Mouse (Mus musculus) limb, embryonic 14.5 days (tissue): Measurements from ENCODE around the gene Lrrc15. TPM values are rescaled to one million over a fixed set of nuclear protein-coding genes. Genes with fewer than 3 reads are reported as not detected.

Experiments used
- ATAC-seq: fragments of 200-750 bp; cut with Nextera tagmentation; 2 replicates; pipeline ENCODE4 v1.8.0; 2017; ENCODE audit warnings: low read depth, moderate number of reproducible peaks, moderate TSS enrichment; ENCODE audit not compliant: low FRiP score
- DNase-seq: peaks from one replicate; pipeline ENCODE4 v3.0.0-alpha.2; 2015; ENCODE audit warnings: low spot score
- H3K27ac ChIP-seq: fragments of 300-500 bp; sonication (generic); replicated peaks from 2 replicates; pipeline ENCODE4 v1.5.1; 2014; ENCODE audit warnings: low read depth, mild to moderate bottlenecking, low read length, moderate library complexity, mixed read lengths
- H3K27me3 ChIP-seq: fragments of 300-500 bp; sonication (generic); 2 replicates; pipeline ENCODE4 v1.6.1; 2014; ENCODE audit warnings: low read length, mixed read lengths; ENCODE audit not compliant: control insufficient read depth, insufficient read depth
- H3K36me3 ChIP-seq: fragments of 300-500 bp; sonication (generic); 2 replicates; pipeline ENCODE4 v1.6.1; 2014; ENCODE audit warnings: mild to moderate bottlenecking, low read length, moderate library complexity, mixed read lengths; ENCODE audit not compliant: control insufficient read depth, insufficient read depth
- H3K4me1 ChIP-seq: fragments of 300-500 bp; sonication (generic); 2 replicates; pipeline ENCODE4 v1.6.1; 2014; ENCODE audit warnings: antibody characterized with exemption, low read length, mixed read lengths; ENCODE audit not compliant: control insufficient read depth, insufficient read depth
- H3K4me2 ChIP-seq: fragments of 300-500 bp; sonication (generic); replicated peaks from 2 replicates; pipeline ENCODE4 v1.6.1; 2014; ENCODE audit warnings: low read depth, mild to moderate bottlenecking, low read length, moderate library complexity; ENCODE audit not compliant: severe bottlenecking
- H3K4me3 ChIP-seq: fragments of 300-500 bp; sonication (generic); replicated peaks from 2 replicates; pipeline ENCODE4 v1.5.1; 2014; ENCODE audit warnings: low read length
- H3K9ac ChIP-seq: fragments of 300-500 bp; sonication (generic); 2 replicates; pipeline ENCODE4 v1.6.1; 2014; ENCODE audit warnings: mild to moderate bottlenecking, low read depth, low read length, moderate library complexity; ENCODE audit not compliant: severe bottlenecking
- H3K9me3 ChIP-seq: fragments of 300-500 bp; sonication (generic); 2 replicates; pipeline ENCODE4 v1.6.1; 2016; ENCODE audit warnings: low read length; ENCODE audit not compliant: control insufficient read depth
- POLR2A ChIP-seq: fragments of 200-500 bp; IDR thresholded peaks from 2 replicates; pipeline ENCODE4 v1.8.0; 2012; ENCODE audit warnings: inconsistent platforms, mild to moderate bottlenecking, moderate library complexity, borderline replicate concordance; ENCODE audit not compliant: insufficient read depth, insufficient read length; ENCODE audit errors: extremely low read depth
- WGBS: fragments of 180-500 bp; shearing (Covaris S2); extraction: QIAGEN DNeasy Blood & Tissue Kit; methylation state at CpG from one replicate; pipeline ENCODE4 v1.1.7; 2014; 5-methylcytosine and 5-hydroxymethylcytosine counted together
- polyA plus RNA-seq, 2 experiments: library from polyadenylated mRNA; depleted of rRNA in 1 of 2; stranded (reverse) in 1 of 2; unstranded in 1 of 2; fragments of >200 nt; fragmentation: Nextera tagmentation in 1 of 2; extraction: Ambion mirVana in 1 of 2; gene quantifications; 2 replicates each; pipeline versions ENCODE4 v1.2.1 to v1.2.3; 2012 to 2014

Gene Lrrc15
- polyA plus RNA-seq, 2 experiments, result 1.4 to 1.9 TPM

DNA sequence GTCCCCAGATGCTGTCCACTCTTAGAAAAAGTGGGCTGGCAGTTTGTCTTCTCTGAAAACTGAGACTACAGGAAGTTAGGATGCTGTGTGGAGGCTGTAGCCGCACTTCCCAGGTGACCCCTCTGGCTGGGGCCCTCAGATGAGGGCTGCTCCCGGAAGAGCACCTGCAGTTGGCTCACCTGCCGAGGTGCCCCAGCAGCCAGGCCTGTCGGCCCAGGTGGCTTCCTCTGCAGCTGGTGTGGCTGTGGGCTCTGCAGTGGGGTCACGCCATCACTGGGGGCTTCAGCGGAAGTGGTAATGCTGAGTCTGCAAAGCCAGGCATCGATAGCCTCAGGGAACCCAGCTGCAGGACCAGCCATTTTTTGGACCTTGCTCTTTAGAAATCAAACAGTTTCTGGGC is 28.0 kb downstream of the Lrrc15 start:
- TF ChIP-seq POLR2A, result no peak
- H3K4me2 ChIP-seq, result no peak overlapping the region
- no peak for ATAC-seq
- DNase-seq, result no peak
- H3K4me3 ChIP-seq, result no peak overlapping the region
- no peaks in the 10 kb centered on the region for H3K9me3 ChIP-seq
- H3K27me3 ChIP-seq, result no peaks in the 10 kb centered on the region
- H3K4me1 ChIP-seq, result peaks cover 2% of the 10 kb centered on the region; the same call in 1 of the 2 replicates
- no peak overlapping the region for H3K27ac ChIP-seq
- no peaks in the 10 kb centered on the region for H3K36me3 ChIP-seq
- WGBS, result 34% methylated on average over 7 of the region's 7 CpGs
- no peak overlapping the region for H3K9ac ChIP-seq

DNA sequence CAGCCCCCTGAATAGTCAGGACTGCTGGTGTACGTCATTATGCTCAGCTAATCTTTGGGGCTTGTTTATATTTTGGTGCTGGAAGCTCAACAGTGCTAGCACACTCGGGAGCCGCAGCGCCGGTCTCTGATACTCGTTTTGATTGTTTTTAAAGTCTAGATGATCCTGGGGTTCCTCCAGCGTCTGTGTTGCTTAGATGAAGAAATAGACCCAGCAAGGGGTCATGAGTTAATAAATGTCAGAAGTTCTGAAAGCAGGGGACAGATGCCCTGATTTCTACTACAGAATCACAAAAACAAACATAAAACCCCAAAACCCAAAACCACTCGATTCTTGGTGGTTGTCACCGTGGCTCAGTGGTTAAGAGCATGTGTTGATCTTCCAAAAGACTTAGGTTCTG is 29.2 kb downstream of the Lrrc15 start:
- DNase-seq, result no peak
- no peak overlapping the region for H3K4me3 ChIP-seq
- H3K36me3 ChIP-seq, result no peaks in the 10 kb centered on the region
- H3K27me3 ChIP-seq, result no peaks in the 10 kb centered on the region
- no peak for ATAC-seq
- whole genome bisulfite sequencing, result 74% methylated on average over 9 of the region's 9 CpGs
- H3K27ac ChIP-seq, result no peak overlapping the region
- TF ChIP-seq POLR2A, result no peak
- no peak overlapping the region for H3K9ac ChIP-seq
- H3K4me1 ChIP-seq, result peaks cover 2% of the 10 kb centered on the region; the same call in 1 of the 2 replicates
- no peak overlapping the region for H3K4me2 ChIP-seq
- no peaks in the 10 kb centered on the region for H3K9me3 ChIP-seq

DNA sequence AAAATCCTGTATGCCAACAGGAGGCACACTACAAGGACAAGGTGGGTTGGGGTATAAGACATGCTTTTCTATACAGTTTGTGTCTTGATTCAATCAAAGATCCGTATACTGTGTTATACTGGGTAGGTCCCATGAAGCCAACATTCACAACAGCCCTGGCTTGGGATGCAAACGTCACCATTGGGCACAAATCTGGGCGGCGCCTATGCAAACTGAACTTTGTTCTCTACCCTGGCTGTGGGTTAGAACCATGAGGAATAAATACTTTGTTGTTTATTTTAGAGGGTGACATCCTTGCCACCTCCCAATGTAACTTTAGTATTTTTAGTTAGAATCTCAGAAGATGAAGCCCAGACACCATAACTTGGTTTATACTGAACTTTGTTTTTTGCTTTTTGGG is 29.7 kb downstream of the Lrrc15 start:
- WGBS, result 83% methylated on average over 4 of the region's 4 CpGs
- Histone ChIP-seq H3K36me3 (no peaks in the 10 kb centered on the region), H3K27ac (no peak overlapping the region), H3K9ac (no peak overlapping the region), H3K9me3 (no peaks in the 10 kb centered on the region), H3K4me2 (no peak overlapping the region), H3K4me3 (no peak overlapping the region), H3K4me1 (peaks cover 4% of the 10 kb centered on the region; the same call in 1 of the 2 replicates), H3K27me3 (no peaks in the 10 kb centered on the region)
- TF ChIP-seq POLR2A, result no peak
- DNase-seq (no peak), ATAC-seq (no peak)

DNA sequence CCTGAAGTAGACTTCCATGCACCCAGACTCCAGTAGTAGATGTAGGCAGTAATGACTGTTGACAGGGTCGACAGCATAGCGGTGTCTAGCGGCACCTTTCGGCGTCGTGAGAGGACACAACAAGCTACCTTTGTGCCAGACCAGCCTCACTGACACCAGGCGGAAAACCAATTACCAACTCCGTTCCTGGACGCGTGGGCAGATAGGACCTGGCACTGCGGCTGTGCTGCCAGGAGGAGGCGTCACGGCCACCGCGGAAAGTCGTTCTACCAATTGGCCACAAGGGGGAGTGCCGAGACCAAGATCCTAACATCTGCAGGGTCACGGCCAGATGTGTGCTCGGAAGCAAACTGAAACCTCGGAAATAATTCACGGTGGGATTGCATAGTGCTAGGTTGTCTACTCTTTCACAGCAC is 31.0 kb downstream of the Lrrc15 start:
- ATAC-seq, result peak; percentile 77
- Histone ChIP-seq H3K9ac (no peak overlapping the region; the same call in 1 of the 2 replicates), H3K27ac (no peak overlapping the region), H3K4me1 (peaks cover 5% of the 10 kb centered on the region; the same call in 1 of the 2 replicates), H3K27me3 (no peaks in the 10 kb centered on the region), H3K4me2 (peak overlapping the region; percentile 38), H3K9me3 (no peaks in the 10 kb centered on the region), H3K4me3 (peak overlapping the region; percentile 11; the same call in 1 of the 2 replicates), H3K36me3 (no peaks in the 10 kb centered on the region)
- TF ChIP-seq POLR2A, result no peak
- WGBS, result 2% methylated on average over 21 of the region's 21 CpGs
- DNase-seq, result peak; percentile 90

DNA sequence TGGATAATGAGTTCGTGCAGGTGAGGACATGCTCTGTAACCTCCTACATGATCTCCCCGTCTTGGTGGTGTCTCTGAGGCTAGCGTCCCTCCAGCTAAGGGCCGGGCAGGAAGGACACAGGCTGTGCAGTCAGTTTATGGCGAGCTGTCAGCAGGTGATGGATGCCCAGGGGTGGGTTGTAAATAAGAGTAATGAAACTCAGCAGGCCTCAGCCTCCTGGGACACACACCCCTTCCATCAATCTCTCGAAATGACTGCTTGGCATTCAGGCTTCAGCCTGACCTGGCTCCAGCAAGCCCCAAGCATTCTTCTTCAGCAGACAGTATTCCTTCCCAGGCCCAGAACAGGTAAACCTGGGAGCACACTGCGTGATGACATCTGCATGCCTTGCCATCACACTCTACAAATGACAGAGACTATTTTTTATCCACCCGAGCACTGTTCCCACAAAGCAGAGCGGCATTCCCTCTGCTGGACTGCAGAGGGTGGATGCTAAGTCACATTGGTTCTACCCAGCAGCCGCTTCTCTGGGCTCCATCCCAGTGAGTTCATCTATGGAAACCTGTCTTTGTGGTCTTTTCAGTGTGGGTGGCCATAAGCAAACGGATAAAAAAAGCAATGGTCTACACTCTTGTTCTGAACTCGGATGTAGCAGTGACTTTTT is 38.9 kb downstream of the Lrrc15 start:
- no peaks in the 10 kb centered on the region for H3K27me3 ChIP-seq
- WGBS, result 27% methylated on average over 12 of the region's 12 CpGs
- no peak for DNase-seq

More for the DNA sequence above, 38.9 kb downstream of the Lrrc15 start:
- no peak for ATAC-seq
- no peak overlapping the region for H3K4me2 ChIP-seq
- no peak overlapping the region for H3K9ac ChIP-seq
- no peak for TF ChIP-seq POLR2A
- peaks cover 11% of the 10 kb centered on the region; the same call in 1 of the 2 replicates for H3K4me1 ChIP-seq
- no peaks in the 10 kb centered on the region for H3K9me3 ChIP-seq
- no peak overlapping the region for H3K4me3 ChIP-seq
- no peaks in the 10 kb centered on the region for H3K36me3 ChIP-seq
- no peak overlapping the region for H3K27ac ChIP-seq
